Mouse (Mus musculus) heart, postnatal 25 days (tissue): Measurements from ENCODE around the gene Cox6a1. TPM values are rescaled to one million over a fixed set of nuclear protein-coding genes. Genes with fewer than 3 reads are reported as not detected.
"Not testable (repeated sequence)": the region's sequence is repeated elsewhere in the genome, so short reads cannot be mapped to it uniquely, and the experiment has no call there.

Experiments
- DNase-seq: peaks from one replicate; pipeline ENCODE4 v3.0.0; 2022; ENCODE audit warnings: low spot score
- intact Hi-C: fragments of 180-260 bp; cut with DNase I; formaldehyde crosslinking; loops from one replicate; pipeline ENCODE4 v1.15.1; 2025
- total RNA-seq, 2 experiments: library from RNA; stranded (reverse); gene quantifications; 2 replicates each; pipeline ENCODE4 v1.2.3; 2021

Cox6a1 gene
- total RNA-seq, result 100 to 1,000 TPM; 282 to 287 TPM

DNA sequence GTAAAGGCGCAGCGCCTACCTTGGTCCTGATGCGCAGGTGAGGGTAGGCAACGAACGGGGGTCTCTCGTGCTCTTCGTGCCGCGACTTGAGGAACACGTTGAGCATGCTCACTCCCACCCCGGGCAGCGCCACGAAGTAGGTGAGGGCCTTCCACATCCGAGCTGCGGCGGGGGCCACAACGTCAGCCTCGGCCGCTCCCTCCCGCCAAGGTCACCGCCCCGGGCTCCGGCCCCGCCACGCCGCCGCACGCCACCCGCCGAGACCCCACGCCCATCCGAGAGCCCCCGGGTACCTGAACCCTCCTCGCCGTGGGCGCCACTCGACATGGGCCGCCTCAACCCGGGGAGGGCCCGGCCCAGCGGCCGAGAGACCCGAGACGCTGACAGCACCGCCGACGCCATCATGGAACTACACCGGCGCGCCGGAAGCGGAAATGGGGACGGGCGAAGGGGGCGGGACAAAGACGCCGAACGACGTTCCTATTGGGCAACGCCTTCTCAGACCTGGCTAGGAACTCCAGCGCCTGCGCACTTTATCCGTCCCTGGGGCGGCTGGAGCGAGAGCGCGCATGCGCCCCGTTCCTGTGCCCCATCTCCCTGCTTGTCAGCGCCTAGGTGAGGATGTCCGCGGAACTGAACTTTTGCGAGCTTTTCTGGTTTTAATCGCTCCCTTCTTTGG, at the start of gene Cox6a1:
Gene Cox6a1 (minus strand): TSS at position 436 of the 679 bp plus-strand sequence.
- peak; percentile 97 for DNase-seq
- intact Hi-C loops, result loop anchor here (5.0 kb wide), 2 partner anchors 161 to 216 kb away; partner anchors contain the start of gene Unc119b

DNA sequence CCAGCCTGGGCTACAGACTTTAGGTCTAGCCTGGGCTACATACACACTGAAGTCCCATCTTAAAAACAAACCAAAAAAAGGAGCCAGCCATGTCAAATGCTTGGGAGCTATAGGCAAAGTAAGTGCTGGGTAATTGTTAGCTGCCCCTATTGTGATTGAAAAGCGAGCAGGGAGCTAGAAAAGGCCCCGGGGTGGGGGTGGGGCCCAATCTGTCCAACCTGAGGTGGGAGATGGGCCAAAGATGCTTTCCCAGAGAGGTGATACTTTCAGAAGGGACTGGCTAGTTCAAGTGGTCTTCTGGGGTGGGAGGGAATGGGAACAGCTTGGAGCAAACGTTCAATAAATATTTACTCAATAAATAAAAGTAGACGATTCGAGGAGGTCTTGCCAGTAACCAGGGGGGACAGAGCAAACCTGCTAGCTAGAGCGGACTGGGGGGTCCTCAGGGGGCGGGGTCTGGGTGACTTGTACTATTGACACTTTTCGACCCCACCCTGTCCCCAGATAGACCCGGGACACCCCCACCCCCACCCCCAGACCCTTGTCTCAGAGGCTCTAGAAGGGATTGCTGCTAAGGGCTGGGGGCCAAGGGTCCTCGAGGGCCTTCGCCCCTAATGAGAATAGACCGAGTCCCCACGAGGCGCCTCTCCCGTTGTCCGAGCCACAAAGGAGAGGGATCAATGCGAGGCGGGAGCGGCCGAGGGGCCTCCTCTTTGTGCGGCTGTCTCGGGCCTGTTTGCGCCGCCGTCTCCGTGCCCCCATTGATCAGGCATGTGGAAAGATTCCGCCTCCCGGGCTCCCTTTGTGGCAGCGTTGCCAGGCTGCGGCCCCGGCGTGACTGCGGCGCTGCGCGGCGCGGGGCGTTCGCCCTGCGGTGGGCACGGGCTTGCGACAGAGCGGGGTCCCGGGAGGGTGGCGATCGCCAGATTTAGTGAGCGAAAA, 49.3 kb upstream of the Cox6a1 start:
- DNase-seq, result no peak
- intact Hi-C loops, result no loop called here

DNA sequence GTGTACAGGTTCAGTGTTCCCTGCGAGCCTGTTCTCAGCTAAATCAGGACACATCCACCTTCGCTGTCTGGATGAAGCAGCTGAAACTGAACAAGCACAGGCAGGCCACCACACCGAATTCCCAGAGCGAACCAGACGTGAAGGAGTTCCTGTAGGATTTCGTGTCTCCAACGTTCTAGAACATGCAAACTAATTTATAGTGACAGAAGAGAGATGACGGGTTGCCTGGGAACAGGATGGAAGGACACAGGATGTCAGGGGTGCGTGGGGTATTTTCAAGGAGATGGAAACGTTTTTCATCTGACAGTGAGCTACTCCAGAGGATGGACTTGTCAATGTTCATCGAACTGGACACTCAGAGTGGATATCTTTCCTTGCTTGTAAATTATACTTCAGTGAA, 47.9 kb upstream of the Cox6a1 start:
- DNase-seq, result no peak
- intact Hi-C loops, result no loop called here

DNA sequence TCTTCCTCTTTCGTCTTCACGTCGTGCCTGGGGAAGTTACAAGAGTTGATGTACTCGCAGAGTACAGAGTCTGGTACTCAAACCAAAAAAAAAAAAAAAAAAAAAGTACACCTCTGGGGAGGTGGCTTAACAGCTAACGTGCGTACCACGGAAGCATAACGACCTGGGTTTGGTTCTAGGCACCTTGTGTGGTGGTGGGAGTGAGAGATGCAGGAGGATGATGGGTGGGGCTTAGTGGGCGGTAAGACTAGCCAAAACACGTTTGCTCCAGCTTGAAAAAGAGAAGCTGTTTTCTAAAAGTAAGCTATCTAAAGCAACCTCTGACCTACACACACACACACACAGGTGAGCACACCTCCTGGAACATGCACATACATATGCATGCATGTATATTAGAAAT, 46.1 kb upstream of the Cox6a1 start:
- intact Hi-C loops, result no loop called here
- no peak for DNase-seq

DNA sequence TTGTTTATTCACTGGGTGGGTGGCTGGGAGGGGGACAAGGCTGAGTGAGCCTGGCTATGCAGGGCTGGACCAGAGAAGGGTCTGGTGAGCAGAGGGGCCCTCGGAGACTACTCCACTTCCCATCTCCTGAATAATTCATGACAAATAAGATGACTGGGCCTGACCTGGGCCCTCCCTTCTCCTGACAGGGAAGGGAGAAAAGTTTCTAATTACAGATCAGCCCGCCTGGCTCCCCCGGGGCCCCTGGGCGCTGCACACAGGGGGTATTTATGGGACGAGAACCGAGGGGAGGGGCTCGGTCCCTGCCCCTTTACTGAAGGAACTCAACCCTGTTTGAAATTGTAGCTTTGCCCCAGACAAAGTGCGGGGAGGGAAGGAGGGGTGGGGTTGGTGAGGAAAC, 45.4 kb upstream of the Cox6a1 start:
- no peak for DNase-seq
- intact Hi-C loops, result no loop called here

DNA sequence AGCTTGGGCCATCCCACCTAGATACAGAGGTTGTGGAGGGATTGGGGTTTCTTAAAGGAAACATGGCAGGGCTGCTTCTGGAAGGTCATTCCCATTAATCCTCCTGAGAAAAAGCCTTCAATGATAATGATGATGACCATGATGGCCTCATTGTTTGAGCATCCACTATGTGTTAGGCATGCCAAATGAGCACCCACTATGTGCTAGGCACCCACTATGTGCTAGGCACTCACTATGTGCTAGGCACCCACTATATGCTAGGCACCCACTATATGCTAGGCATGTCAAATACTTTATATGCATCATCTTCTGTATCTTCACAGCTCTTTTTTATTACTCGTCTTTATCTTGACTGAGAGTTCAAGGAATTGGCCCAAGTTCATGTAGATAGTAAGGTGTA, 44.2 kb upstream of the Cox6a1 start:
- intact Hi-C loops, result no loop called here
- no peak for DNase-seq

DNA sequence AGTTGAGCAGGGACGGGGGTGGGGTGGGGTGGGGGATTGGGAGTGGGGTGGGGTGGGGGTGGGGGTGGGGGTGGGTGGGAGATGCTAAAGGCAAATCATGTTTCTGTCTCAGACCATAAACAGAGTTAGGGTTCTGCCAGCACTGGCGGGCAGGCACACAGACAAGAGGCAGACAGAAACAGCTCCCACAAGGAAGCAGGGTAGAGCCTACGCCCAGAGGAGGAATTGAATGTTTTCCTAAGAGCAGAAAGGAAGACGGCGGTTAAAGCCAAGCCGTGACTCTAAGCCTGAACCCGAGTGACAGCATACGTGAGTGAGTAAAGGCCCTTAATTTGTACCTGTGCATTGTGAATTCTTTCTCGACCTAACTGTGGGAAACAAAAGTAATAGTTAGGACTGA, 43.2 kb upstream of the Cox6a1 start:
- intact Hi-C loops, result no loop called here

DNA sequence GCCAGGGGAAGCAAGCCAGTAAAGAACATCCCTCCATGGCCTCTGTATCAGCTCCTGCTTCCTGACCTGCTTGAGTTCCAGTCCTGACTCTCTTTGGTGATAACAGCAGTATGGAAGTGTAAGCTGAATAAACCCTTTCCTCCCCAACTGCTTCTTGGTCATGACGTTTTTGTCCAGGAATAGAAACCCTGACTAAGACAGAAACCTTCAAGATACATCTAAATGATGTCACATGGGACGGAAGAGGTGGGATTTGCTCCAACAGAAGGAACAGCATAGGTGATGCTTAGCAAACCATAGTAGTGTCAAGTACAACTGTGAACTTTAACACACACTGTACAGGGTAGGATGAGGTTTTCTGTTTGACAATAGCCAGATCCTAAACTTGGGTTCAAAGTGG, 30.1 kb upstream of the Cox6a1 start:
- intact Hi-C loops, DNase-seq: not testable (repeated sequence)

More for the DNA sequence above, 43.2 kb upstream of the Cox6a1 start:
- DNase-seq, result no peak

DNA sequence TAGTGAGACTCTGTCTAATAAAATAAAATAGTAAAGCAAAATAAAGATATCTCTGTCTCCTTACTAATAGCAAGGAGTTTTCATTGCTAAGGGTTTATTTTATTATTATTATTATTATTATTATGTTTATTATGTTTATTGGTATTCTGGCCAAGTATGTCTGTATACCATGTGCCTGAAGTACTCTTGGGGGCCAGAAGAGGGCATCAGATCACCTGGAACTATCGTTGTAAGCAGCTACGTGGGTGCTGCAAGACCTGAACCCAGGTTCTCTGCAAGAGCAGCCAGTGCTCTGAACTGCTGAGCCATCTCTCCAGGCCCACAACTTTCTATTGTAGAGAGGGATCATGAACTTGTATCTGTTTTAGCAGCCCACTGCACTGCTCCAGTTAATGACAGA, 26.7 kb upstream of the Cox6a1 start:
- intact Hi-C loops, result no loop called here
- DNase-seq, result no peak

DNA sequence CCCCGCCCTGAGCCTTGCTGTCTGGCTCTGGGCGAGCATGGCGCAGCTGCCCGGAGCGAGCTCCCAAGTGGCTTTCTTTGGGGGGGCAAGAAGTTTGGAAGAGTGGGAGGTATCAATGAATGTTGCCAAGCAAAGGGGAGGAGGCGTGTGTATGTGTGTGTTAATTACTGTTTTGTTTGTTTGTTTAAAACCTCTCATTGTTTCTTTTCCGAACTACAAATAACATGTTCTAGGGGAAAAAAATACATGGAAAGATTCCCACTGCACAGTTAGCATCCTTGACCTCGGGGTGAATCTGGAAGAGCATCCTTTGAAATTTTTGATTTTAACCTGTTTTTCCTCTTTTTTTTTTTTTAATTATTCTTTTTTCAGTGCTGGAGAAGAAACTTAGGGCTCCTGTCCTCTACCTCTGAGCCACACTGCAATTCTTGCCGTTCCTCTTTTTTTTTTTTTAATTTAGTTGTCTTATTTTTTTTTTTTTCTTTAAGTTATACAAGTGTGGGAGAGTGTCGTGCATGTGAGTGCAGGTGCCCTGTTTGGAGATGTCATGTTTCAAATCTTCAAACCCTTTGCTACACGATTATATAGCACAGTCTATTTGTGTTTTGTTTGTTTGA, 25.5 kb upstream of the Cox6a1 start:
- intact Hi-C loops, result no loop called here
- no peak for DNase-seq

DNA sequence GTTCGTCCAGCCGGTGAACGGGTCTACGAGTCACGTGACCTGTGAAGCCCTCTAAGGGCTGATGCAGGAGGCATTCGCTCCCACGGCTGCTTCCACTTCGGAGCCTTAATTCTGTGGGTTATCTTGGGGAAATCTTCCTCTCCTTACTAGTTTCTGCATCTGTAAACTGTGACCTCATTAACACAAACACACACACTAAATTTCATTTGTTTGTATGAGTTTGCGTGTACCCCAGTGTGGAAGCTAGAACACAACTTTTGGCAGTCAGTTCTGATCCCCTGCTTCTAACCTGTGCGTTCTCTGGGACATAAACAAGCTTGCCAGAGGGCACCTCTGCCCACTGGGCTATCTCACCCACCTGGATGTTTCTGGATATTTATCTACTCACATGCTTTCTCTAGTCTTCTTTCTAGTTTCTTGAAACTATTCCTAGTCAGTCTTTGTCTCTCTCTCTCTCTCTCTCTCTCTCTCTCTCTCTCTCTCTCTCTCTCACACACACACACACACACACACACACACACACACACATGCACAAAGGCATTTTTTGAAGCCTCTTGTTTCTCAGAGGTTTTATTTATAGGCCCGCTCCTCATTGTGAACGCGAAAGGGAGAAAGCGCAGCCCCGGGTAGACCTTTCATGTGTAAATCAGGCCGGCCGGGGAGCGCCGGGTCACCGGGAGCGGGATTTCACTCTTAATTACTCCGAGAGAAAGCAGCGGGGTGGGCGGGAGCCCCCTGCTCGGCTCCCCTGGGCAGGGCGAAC, 24.8 kb upstream of the Cox6a1 start:
- intact Hi-C loops, result no loop called here

DNA sequence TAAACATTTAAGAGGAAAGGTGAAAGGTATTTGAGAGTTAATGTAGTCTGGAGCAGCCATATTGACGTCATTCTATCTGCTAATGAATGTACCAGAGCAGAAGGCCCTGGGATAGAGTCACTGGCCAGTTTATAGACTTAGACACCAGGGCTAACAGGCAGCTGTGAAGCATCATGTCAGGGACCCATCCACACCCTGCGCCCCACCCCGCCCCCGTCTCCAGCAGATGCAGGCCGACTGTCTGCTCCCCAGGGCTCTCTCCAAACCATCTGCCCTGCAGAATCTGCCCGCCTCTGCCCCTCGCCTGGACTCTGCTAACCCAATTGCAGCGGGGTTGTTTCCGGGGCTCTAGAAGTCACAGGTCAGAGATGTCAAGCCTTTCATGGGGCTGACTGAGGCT, 23.0 kb upstream of the Cox6a1 start:
- intact Hi-C loops, result no loop called here

More for the DNA sequence above, 24.8 kb upstream of the Cox6a1 start:
- no peak for DNase-seq

DNA sequence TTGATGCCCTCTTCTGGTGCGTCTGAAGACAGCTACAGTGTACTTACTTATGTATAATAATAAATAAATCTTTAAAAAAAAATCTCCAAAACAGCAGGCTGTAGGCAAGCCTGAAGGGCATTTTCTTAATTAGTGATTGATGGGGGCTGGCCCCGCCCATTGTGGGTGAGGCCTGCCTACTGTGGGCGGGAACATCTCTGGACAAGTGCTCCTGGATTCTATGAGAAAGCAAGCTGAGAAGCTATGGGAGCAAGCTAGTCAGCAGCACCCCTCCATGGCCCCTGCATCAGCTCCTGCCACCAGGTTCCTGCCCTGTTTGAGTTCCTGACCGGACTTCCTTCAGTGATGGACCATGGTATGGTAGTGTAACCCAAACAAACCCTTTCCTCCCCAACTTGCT, 16.0 kb upstream of the Cox6a1 start:
- DNase-seq, result no peak
- intact Hi-C loops, result no loop called here

More for the DNA sequence above, 23.0 kb upstream of the Cox6a1 start:
- no peak for DNase-seq

DNA sequence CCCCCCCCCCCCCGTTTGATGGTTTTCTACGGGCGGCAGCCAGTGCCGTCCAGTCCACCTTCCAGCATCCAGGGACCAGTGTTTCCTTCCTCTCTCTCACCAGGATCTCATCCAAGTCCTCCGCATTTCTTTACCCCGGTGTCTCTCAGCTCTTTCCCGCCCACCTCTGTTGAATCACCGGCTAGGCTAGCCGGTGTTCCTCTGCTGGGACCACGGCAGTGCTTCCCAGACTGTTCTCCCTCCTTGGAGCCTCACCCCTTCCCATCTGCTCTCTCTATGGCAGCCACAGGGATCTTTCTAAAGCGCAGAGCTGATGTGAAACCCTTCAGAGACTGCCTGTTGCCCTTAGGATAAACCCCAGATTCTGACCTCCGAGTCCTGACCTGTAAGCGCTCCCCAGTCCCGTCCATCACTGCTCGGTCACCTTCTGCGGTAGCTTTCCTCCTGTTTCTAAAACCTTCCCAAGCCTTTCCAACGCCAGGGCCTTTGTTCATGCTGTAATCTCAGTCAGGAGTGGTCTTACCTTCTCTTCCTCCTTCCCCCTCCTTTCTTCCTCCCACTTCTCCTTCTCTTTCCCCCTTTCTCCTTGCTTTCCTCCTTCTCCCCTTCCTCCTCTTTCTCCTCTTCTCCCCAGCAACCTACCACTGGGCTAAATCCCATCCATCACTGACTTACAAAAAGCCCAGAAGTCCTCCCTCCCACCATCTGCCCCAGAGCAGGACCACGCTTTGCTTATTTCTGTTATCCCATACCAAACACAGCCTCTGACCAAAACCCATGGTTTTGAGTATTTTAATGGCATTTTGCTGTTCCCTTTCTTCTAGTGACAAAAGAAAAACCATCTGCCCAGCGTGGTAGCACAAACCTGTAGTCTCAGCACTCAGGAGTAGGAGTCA, 14.3 kb upstream of the Cox6a1 start:
- intact Hi-C loops, result no loop called here
- DNase-seq, result no peak

DNA sequence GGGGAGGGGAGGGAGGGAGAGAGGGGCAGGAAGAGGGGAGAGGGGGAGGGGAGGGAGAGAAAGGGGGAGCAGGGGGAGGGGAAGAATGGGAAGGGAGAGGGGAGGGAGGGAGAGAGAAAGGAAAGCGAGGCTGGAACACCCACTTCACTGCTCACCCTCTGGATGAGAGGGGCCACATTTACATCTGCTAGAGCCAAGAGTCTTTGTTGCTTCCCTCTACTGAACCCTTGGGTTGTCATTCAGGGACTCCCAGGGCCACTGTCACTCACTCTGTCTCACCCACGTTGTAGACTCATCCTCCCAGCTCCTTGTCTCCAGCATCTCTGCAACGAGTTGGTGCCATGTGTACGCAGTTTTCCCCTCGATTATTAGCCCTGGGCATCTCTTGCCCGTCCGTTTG, 13.4 kb upstream of the Cox6a1 start:
- intact Hi-C loops, result no loop called here
- DNase-seq, result no peak

DNA sequence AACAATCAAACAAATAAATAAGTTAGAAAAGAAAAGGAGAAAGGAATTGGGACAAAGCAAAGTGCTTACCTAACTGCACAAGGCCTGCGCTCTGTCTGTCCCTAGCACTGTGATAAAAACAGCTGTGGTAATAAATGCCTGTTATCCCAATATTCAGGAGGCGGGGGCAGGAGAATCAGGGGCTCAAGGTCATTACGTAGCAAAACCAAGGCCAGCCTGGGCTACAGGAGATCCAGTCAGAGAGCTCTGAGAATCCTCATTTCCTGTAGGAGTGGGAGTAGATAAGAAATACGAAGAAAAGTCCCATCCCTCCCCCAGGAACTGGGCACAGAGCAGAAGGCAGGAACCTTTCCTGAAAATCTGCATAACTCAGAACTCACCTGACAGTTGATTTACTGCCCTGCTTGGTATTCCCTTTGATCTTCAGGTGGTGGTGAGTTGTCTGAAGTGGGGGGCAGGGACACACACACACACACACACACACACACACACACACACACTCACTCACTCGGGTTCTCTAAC, 11.1 kb upstream of the Cox6a1 start:
- DNase-seq, result no peak
- intact Hi-C loops, result loop anchor here (1.0 kb wide), 1 partner anchor 81 kb away; no protein-coding TSS in a partner anchor

DNA sequence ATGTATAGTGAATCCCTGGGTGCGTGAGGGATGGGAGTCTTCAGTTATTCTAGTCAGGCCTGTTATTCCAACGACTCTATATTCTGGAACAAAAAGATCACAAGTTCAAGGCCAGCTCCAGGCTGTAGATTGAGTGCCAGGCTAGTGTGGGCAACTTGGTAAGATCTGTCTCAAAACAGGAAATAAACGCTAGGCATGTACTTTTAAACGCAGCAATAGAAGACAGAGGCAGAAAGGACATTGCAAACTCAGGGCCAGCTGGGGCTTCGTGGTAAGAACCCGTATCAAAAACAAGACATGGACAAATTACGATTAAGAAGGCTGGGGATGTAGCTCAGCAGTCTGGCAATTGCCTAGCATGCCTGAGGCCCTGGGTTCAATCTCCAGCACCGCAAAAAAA, 10.7 kb upstream of the Cox6a1 start:
- DNase-seq, result no peak
- intact Hi-C loops, result loop anchor here (1.0 kb wide), 1 partner anchor 82 kb away; no protein-coding TSS in a partner anchor

DNA sequence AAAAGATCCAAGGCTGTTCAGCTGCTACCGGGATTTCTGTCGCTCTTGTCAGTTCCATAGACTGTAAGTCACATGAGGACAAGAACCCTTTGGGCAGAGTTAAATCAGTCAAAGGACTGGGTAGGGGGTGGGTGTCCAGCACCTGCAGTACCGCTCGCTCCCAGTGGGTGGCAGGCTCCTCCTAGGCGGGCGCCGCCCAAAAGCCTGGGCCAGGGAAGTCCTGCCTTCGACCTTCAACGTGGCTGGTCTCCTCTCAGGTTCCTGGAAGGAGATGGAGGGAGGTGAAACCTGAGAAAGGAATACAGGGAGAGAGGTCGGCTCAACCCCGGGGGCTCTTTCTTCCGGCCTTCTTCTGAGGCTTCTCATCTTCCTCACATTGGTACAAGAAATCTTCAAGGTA, 10.1 kb upstream of the Cox6a1 start:
- DNase-seq, result peak; percentile 53
- intact Hi-C loops, result loop anchor here (1.0 kb wide), 1 partner anchor 82 kb away; no protein-coding TSS in a partner anchor

DNA sequence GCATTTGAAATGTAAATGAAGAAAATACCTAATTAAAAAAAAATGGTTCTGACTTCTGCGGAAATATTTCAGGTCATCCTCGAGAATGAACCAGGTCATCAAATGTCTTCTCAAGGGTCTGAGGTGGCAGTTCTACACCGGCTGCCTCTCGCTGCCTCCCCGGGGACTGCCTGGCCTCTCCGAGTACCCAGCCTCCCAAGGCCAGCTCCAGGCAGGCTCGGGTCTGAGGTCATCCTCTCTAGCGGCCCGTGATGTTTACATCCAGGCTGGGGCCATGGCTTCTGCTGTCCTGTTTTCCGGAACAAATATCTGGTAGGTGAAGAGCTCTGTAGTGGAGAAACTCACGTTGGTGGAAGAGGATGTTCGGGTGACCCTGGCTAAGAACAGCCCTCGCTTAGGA, 6.3 kb upstream of the Cox6a1 start:
- intact Hi-C loops, result no loop called here
- no peak for DNase-seq
